Mouse (Mus musculus) testis, adult 2 months (tissue): ENCODE measurements around the gene Galnt17. TPM values are rescaled to one million over a fixed set of nuclear protein-coding genes. Genes with fewer than 3 reads are reported as not detected.

ENCODE experiments used
- H3K27ac ChIP-seq: fragments of 200-500 bp; 2 replicates; pipeline ENCODE4 v1.5.1; 2012; ENCODE audit warnings: low read depth, low read length; ENCODE audit not compliant: control insufficient read depth, insufficient read depth
- H3K27me3 ChIP-seq: fragments of 200-500 bp; 2 replicates; pipeline ENCODE4 v1.6.1; 2012; ENCODE audit warnings: mild to moderate bottlenecking, low read length, moderate library complexity; ENCODE audit not compliant: control insufficient read depth, insufficient read depth
- H3K36me3 ChIP-seq: fragments of 200-500 bp; 2 replicates; pipeline ENCODE4 v1.6.1; 2012; ENCODE audit warnings: mild to moderate bottlenecking, low read length; ENCODE audit not compliant: control insufficient read depth, insufficient read depth
- H3K4me1 ChIP-seq: fragments of 200-500 bp; 2 replicates; pipeline ENCODE4 v1.6.1; 2012; ENCODE audit warnings: low read length; ENCODE audit not compliant: control insufficient read depth, insufficient read depth
- H3K4me3 ChIP-seq: fragments of 200-500 bp; 2 replicates; pipeline ENCODE4 v1.5.1; 2012; ENCODE audit warnings: low read depth, mild to moderate bottlenecking, low read length, moderate library complexity, mixed read lengths; ENCODE audit not compliant: control insufficient read depth
- CTCF ChIP-seq: fragments of 200-500 bp; IDR thresholded peaks from 2 replicates; pipeline ENCODE4 v1.5.1; 2012; ENCODE audit warnings: low read depth, mild to moderate bottlenecking, inconsistent platforms, low read length, moderate library complexity; ENCODE audit not compliant: control insufficient read depth, insufficient read depth, insufficient replicate concordance
- POLR2A ChIP-seq: fragments of 200-500 bp; IDR thresholded peaks from 2 replicates; pipeline ENCODE4 v1.6.1; 2012; ENCODE audit warnings: low read depth, mild to moderate bottlenecking, inconsistent platforms, low read length, moderate library complexity; ENCODE audit not compliant: control insufficient read depth
- polyA plus RNA-seq: library from polyadenylated mRNA; depleted of rRNA; stranded (reverse); fragments of >200 nt; gene quantifications from 2 replicates; pipeline ENCODE4 v1.2.3, GENCODE M21; 2012; rRNA removed

Galnt17 gene
- polyA plus RNA-seq: 0.95 and 1.1 TPM in 2 replicates

DNA sequence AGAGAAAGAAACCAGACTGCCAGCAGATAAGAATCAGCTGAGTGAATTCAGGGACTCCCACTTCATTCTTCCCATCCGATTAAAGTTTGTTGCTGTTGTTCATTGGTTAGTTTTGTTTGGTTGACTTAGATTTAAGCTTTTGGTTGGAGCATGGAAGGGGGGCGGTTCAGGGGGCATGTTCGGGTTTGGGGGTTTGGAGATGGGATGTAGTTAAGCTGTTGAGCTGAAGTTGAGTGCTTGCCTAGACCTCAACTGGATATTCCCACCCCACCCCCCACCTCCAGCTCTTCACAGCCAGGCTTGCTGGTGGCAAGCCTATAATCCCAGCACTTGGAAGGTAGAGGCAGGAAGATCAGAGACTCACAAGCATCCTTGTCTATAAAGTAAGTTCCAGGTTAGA lies at the start of gene Galnt17:
Gene Galnt17, minus strand, starts transcription at position 101 of the 400 bp plus-strand sequence.
- no peak within 1 kb of the TSS for H3K27ac ChIP-seq
- peak within 1 kb of the TSS; percentile 41 for H3K4me3 ChIP-seq
- no peaks in the 10 kb centered on the region for H3K27me3 ChIP-seq
- no peak for TF ChIP-seq POLR2A
- no peak for TF ChIP-seq CTCF
- no peaks in the 10 kb centered on the region for H3K36me3 ChIP-seq
- no peaks in the 10 kb centered on the region; the same call in 1 of the 2 replicates for H3K4me1 ChIP-seq

GRCm38 (mm10) chr5:131334536-131334935 lies 26.2 kb upstream of the Galnt17 start:
- H3K36me3 ChIP-seq: no peaks in the 10 kb centered on the region

GRCm38 (mm10) chr5:131321286-131321685 lies 13.0 kb upstream of the Galnt17 start:
- TF ChIP-seq CTCF: no peak
- no peak for TF ChIP-seq POLR2A
- no peaks in the 10 kb centered on the region for H3K4me1 ChIP-seq
- no peak overlapping the region for H3K4me3 ChIP-seq
- H3K36me3 ChIP-seq: no peaks in the 10 kb centered on the region
- no peak overlapping the region for H3K27ac ChIP-seq
- no peaks in the 10 kb centered on the region for H3K27me3 ChIP-seq

More at GRCm38 (mm10) chr5:131334536-131334935, 26.2 kb upstream of the Galnt17 start:
- Histone ChIP-seq H3K4me1 (no peaks in the 10 kb centered on the region), H3K27me3 (no peaks in the 10 kb centered on the region), H3K27ac (no peak overlapping the region), H3K4me3 (no peak overlapping the region)
- TF ChIP-seq CTCF (no peak), POLR2A (no peak)

DNA sequence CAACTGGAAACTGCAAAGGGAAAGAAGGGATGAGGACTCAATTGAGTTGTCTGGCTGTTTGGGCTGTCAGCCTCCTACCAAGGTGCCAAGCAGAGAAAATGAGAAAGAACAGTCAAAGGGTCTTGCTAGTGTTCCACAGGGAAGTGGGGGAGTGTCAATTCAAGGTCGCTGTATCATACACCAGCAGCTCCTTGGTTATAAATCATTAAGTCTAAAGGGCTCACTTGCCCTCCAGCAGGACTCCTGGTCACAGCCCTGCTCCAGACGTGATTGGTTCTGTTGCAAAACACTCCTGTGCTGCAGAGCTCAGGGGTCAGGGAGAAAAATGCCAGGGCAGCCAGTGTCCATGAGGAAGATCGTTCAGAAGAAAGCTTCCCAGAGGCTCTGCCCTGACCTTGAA lies 11.3 kb upstream of the Galnt17 start:
- Histone ChIP-seq H3K27me3 (no peaks in the 10 kb centered on the region), H3K4me1 (no peaks in the 10 kb centered on the region), H3K4me3 (no peak overlapping the region), H3K36me3 (no peaks in the 10 kb centered on the region), H3K27ac (no peak overlapping the region)
- TF ChIP-seq POLR2A: no peak
- no peak for TF ChIP-seq CTCF

- TF ChIP-seq CTCF (no peak), POLR2A (no peak)
- H3K4me3 ChIP-seq: no peak overlapping the region
Measured at GRCm38 (mm10) chr5:131319141-131319540, 10.8 kb upstream of the Galnt17 start.

GRCm38 (mm10) chr5:131315016-131315415 lies 6.7 kb upstream of the Galnt17 start:
- TF ChIP-seq CTCF (no peak), POLR2A (no peak)
- Histone ChIP-seq H3K4me3 (no peak overlapping the region), H3K27ac (no peak overlapping the region), H3K4me1 (no peaks in the 10 kb centered on the region), H3K36me3 (no peaks in the 10 kb centered on the region), H3K27me3 (no peaks in the 10 kb centered on the region)

More at GRCm38 (mm10) chr5:131319141-131319540, 10.8 kb upstream of the Galnt17 start:
- Histone ChIP-seq H3K27ac (no peak overlapping the region), H3K36me3 (no peaks in the 10 kb centered on the region), H3K27me3 (no peaks in the 10 kb centered on the region), H3K4me1 (no peaks in the 10 kb centered on the region)

DNA sequence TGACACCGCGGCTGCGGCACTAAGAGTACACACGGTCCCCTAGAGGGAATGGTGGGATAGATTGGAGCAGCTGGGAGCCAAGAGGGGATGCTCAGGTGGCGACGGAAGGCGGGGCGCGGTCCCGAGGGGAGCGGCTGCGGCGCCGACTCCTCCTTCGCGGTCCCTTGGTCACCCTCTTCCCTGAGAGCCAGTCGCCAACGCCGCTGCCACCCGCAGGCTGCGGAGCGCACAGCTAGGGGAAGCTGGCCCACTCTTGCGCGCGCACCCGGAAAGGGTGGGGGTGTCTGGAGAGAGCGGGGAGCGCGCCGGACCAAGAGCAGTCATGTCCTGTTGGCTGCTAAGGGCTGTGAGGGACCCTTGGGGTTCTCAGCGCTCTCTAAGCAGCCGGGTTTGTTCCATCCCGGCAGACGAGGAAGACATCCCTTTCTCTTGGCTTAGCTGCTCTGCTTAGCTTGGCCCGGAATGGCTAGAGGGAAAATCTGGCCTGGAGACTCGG lies 593 bp downstream of the Galnt17 start:
- Histone ChIP-seq H3K27ac (no peak overlapping the region), H3K27me3 (no peaks in the 10 kb centered on the region), H3K4me1 (no peaks in the 10 kb centered on the region; the same call in 1 of the 2 replicates), H3K4me3 (peak overlapping the region; percentile 41), H3K36me3 (no peaks in the 10 kb centered on the region)
- TF ChIP-seq POLR2A (no peak), CTCF (no peak)

DNA sequence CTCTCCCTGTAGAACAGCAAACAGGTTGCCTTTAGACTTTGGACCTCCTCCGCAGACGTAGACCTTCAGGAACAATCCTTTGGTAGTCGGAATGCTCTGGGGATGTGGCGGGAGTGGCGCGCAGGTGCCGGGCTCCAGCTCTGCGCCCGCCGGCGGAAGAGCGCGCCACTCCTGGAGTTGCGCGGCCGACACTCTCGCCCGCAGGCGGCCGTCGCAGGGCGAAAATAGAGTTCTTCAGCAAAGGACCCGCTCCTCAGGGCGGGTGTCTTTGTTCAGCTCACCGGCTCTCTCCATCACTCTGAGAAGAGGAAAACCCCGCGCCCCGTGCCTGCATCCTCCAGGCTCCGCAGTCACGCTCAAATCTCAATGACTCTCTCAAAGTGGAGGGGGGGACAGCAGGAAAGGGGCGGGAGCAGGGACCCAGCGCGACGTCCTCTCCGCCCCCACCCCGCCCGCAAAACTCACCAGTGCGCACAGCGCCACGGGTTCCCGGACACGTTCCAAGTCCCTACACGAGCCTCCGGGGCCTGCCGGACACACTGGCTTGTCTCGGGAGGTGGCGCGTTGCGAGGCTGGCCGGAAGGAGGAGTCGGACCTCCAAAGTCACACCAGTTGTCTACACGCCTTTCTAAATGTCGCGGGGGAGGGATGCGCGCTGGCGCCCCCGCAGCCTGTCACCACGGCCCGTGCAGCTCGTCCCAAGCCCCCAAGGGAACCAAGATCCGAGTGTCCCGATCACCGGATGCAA lies 1.2 kb downstream of the Galnt17 start:
- no peak for TF ChIP-seq CTCF
- TF ChIP-seq POLR2A: no peak
- Histone ChIP-seq H3K27me3 (no peaks in the 10 kb centered on the region), H3K4me3 (peak overlapping the region; percentile 41), H3K27ac (no peak overlapping the region), H3K4me1 (no peaks in the 10 kb centered on the region; the same call in 1 of the 2 replicates), H3K36me3 (no peaks in the 10 kb centered on the region)
